Mouse (Mus musculus): ENCODE results near the gene Speg. TPM values are rescaled to one million over a fixed set of nuclear protein-coding genes. Genes with fewer than 3 reads are reported as not detected.
A peak's percentile ranks its signal among the peaks of the same experiment; 100 is the strongest.

The Speg gene
- polyA plus RNA-seq, 1 experiment from 2014 or later, result 33.5 TPM

DNA sequence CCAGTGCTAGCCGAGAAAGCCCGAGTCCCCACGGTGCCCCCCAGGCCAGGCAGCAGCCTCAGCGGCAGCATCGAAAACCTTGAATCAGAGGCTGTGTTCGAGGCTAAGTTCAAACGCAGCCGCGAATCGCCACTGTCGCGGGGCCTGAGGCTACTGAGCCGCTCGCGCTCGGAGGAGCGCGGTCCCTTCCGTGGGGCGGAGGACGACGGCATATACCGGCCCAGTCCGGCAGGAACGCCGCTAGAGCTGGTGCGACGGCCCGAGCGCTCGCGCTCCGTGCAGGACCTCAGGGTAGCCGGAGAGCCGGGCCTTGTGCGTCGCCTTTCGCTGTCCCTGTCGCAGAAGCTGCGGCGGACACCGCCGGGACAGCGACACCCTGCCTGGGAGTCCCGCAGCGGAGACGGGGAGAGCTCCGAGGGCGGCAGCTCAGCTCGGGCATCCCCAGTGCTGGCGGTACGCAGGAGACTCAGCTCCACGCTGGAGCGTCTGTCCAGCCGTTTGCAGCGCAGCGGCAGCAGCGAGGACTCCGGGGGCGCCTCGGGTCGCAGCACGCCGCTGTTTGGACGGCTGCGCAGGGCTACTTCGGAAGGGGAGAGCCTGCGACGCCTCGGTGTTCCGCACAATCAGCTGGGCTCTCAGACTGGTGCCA is 47.9 kb downstream of the Speg start:
- Histone ChIP-seq H3K27ac (ENCODE audit: low read length) (no peak overlapping the region), H3K4me2 (ENCODE audit: low read depth, low read length) (peak overlapping the region; percentile 69), H3K4me3 (ENCODE audit: low read length) (peak overlapping the region; percentile 42), H3K9ac (ENCODE audit: low read depth, low read length) (peak overlapping the region; percentile 53), H3K27me3 (replicated peaks; ENCODE audit: control insufficient read depth, insufficient read depth, low read length) (peaks cover 38% of the 10 kb centered on the region), H3K9me3 (ENCODE audit: control insufficient read depth, low read length) (no peaks in the 10 kb centered on the region), H3K36me3 (ENCODE audit: control insufficient read depth, insufficient read depth, low read length) (no peaks in the 10 kb centered on the region), H3K4me1 (ENCODE audit: control insufficient read depth, insufficient read depth, low read length) (peaks cover 10% of the 10 kb centered on the region)
- WGBS, result 4% methylated on average over 71 of the region's 71 CpGs
- ATAC-seq, result peak; percentile 63

DNA sequence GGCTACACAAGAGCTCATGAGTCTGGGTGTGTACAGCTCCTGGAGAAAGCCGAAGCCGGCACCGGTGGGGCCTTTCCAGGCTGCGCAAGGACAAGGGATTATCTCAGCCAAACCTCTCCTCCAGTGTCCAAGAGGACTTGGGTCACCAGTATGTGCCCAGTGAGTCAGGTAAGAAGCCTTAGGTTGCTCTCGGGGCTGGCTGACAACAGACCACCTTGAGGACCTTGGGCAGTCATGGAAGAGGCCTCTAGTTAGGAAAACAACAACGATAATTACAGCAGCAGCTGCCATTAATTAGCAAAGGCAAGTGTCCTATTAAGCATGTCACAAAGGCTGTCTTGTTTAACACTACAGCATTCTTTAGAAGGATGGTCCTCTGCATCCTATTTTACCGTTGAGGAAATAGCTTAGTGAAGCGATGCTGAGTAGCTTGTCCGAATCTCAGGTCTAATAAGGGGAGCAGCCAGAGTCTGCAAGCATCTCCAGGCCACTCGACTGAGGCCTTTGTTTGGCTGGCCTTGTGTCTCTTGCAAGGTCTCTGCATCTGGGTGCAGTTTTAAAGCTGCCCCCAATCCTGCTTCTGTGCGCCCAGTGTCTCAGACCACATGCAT is 48.8 kb downstream of the Speg start:
- no peak overlapping the region for H3K4me2 ChIP-seq (ENCODE audit: low read depth, low read length)
- 78% methylated on average over 11 of the region's 11 CpGs for WGBS
- H3K27me3 ChIP-seq (replicated peaks; ENCODE audit: control insufficient read depth, insufficient read depth, low read length), result peaks cover 38% of the 10 kb centered on the region
- no peak overlapping the region for H3K4me3 ChIP-seq (ENCODE audit: low read length)
- H3K9ac ChIP-seq (ENCODE audit: low read depth, low read length), result no peak overlapping the region
- no peak overlapping the region for H3K27ac ChIP-seq (ENCODE audit: low read length)
- no peaks in the 10 kb centered on the region for H3K9me3 ChIP-seq (ENCODE audit: control insufficient read depth, low read length)
- H3K36me3 ChIP-seq (ENCODE audit: control insufficient read depth, insufficient read depth, low read length), result no peaks in the 10 kb centered on the region
- H3K4me1 ChIP-seq (ENCODE audit: control insufficient read depth, insufficient read depth, low read length), result peaks cover 10% of the 10 kb centered on the region
- ATAC-seq, result no peak

DNA sequence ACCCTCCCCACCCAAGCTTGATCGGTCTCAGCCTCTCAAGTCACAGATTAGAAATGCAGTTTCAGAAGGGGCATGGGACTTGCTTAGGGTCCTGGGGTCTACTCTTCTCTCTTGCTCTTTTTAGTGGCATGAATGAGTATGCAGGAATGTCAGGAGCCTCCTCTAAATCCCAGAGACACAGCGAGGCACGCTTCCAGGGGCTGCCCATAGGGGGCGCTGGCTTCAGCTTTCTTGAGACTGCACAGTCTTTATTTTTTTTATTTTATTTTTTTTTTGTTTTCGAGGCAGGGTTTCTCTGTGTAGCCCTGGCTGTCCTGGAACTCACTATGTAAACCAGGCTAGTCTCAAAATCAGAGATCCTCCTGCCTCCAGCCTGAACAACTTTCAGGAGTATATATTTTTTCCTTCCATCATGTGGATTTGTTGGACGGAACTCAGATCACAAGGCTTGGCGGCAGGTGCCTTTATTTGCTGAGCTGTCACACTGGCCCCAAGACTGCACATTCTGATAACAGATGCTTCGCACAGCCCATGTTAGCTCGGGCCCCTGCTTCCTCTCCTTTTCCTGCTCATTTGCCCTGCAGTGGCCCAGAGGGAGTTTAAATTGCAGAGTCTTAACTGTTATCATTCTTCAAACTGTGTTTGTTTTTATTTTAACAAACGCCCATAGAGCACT is 50.8 kb downstream of the Speg start:
- no peak overlapping the region for H3K9ac ChIP-seq (ENCODE audit: low read depth, low read length)
- H3K4me3 ChIP-seq (ENCODE audit: low read length), result no peak overlapping the region
- no peak overlapping the region for H3K4me2 ChIP-seq (ENCODE audit: low read depth, low read length)

DNA sequence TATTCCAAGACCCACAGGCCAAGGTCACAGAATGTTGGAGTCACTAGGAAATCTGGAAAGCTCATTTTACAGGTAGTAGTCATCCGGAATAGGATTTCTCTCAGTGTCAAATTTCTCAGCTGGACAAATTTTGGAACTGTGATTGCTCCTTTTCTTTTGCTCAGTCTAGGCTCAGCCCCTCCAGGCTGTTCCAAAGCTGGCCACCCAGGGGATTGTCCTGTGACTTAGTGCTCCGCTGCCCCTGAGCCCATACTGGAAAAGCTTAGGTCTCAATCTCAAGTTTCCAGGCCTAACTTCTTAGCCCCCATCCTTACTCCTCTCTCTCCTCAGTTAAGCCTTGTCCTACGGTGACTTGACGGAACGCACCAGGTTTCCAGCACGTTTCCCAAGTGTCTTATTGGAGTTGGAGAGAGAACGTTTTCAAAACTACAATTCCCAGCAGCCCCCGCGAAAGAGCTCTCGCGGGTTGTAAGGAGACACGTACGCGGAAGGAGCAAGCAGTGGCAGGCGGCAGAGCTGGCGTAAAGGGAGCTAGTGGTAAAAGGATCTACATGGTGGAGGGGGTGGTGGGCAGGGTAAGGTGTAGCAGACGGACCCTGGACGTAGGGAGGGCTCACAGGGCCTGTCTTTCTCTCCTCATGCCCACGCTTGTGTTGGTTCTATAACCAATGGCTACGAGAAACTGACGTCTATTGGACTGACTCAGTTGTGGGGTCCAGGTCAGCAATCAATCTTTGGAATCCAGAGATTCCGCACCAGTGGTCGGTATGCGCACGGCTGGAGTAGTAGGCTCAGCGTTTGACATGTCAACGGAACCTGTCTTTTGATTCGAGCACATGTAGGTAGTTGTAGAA is 60.6 kb downstream of the Speg start, which contains the start of gene Gmppa:
Gene Gmppa, plus strand, starts transcription at position 456 of the 854 bp plus-strand sequence.
- WGBS, result 5% methylated on average over 28 of the region's 28 CpGs

More for the DNA sequence above, 50.8 kb downstream of the Speg start:
- H3K36me3 ChIP-seq (ENCODE audit: control insufficient read depth, insufficient read depth, low read length), result no peaks in the 10 kb centered on the region
- WGBS, result 25% methylated on average over 10 of the region's 10 CpGs
- H3K27me3 ChIP-seq (replicated peaks; ENCODE audit: control insufficient read depth, insufficient read depth, low read length), result peaks cover 35% of the 10 kb centered on the region
- H3K9me3 ChIP-seq (ENCODE audit: control insufficient read depth, low read length), result no peaks in the 10 kb centered on the region
- H3K27ac ChIP-seq (ENCODE audit: low read length), result no peak overlapping the region
- H3K4me1 ChIP-seq (ENCODE audit: control insufficient read depth, insufficient read depth, low read length), result peaks cover 10% of the 10 kb centered on the region
- no peak for ATAC-seq

DNA sequence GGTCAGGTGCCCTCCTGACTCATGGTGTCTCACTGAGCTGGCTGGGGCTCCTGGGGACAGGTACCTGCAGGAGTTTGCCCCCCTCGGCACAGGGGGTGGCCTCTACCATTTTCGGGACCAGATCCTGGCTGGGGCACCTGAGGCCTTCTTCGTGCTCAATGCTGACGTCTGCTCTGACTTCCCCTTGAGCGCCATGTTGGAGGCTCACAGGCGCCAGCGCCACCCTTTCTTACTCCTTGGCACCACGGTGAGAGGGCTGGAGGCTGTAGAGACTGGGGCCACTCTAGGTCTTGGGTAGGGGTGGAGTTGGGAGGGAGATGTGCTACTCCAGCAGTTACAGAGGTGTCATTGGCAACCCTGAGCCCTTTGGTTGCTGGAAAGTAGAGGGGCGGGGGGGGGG is 63.7 kb downstream of the Speg start:
- 83% methylated on average over 8 of the region's 9 CpGs for WGBS
- Histone ChIP-seq H3K4me3 (ENCODE audit: low read length) (no peak overlapping the region), H3K9ac (ENCODE audit: low read depth, low read length) (no peak overlapping the region), H3K27me3 (replicated peaks; ENCODE audit: control insufficient read depth, insufficient read depth, low read length) (no peaks in the 10 kb centered on the region), H3K27ac (ENCODE audit: low read length) (no peak overlapping the region), H3K36me3 (ENCODE audit: control insufficient read depth, insufficient read depth, low read length) (0 out of 2 replicates have a peak, but pooled peaks cover 5% of the 10 kb centered on the region), H3K9me3 (ENCODE audit: control insufficient read depth, low read length) (no peaks in the 10 kb centered on the region), H3K4me2 (ENCODE audit: low read depth, low read length) (no peak overlapping the region), H3K4me1 (ENCODE audit: control insufficient read depth, insufficient read depth, low read length) (peaks cover 19% of the 10 kb centered on the region)
- no peak for ATAC-seq

More for the DNA sequence above, 60.6 kb downstream of the Speg start, which contains the start of gene Gmppa:
- Histone ChIP-seq H3K4me2 (ENCODE audit: low read depth, low read length) (peak within 1 kb of the TSS; percentile 58), H3K4me1 (ENCODE audit: control insufficient read depth, insufficient read depth, low read length) (peaks cover 19% of the 10 kb centered on the region), H3K9ac (ENCODE audit: low read depth, low read length) (peak within 1 kb of the TSS; percentile 76), H3K4me3 (ENCODE audit: low read length) (peak within 1 kb of the TSS; percentile 66), H3K27me3 (replicated peaks; ENCODE audit: control insufficient read depth, insufficient read depth, low read length) (no peaks in the 10 kb centered on the region), H3K36me3 (ENCODE audit: control insufficient read depth, insufficient read depth, low read length) (0 out of 2 replicates have a peak, but pooled peaks cover 4% of the 10 kb centered on the region), H3K27ac (ENCODE audit: low read length) (peak within 1 kb of the TSS; percentile 39; the same call in 1 of the 2 replicates), H3K9me3 (ENCODE audit: control insufficient read depth, low read length) (no peaks in the 10 kb centered on the region)
- peak; percentile 88 for ATAC-seq

DNA sequence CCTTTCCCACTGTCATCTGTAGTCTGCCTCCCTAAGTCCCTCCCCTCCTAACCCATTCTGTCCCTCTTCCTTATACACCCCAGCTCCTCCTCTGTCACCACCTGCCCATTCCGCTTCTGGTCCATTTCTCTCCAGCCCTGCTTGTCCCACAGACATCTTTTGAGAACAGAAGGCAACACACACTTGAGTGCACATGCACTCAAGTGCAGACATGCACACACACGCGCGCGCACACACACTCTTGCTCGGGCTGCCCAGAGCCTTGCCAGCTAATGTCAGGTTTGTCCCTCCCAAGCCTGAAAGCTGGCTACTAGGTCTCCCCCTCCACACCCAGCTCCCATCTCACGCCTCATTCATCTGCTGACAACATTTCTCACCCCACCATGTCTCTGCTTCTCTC is 65.6 kb downstream of the Speg start:
- Histone ChIP-seq H3K27me3 (replicated peaks; ENCODE audit: control insufficient read depth, insufficient read depth, low read length) (peaks cover 12% of the 10 kb centered on the region; the same call in 1 of the 2 replicates), H3K36me3 (ENCODE audit: control insufficient read depth, insufficient read depth, low read length) (0 out of 2 replicates have a peak, but pooled peaks cover 5% of the 10 kb centered on the region), H3K4me2 (ENCODE audit: low read depth, low read length) (no peak overlapping the region), H3K4me3 (ENCODE audit: low read length) (no peak overlapping the region), H3K27ac (ENCODE audit: low read length) (no peak overlapping the region), H3K9ac (ENCODE audit: low read depth, low read length) (no peak overlapping the region), H3K4me1 (ENCODE audit: control insufficient read depth, insufficient read depth, low read length) (peaks cover 24% of the 10 kb centered on the region), H3K9me3 (ENCODE audit: control insufficient read depth, low read length) (no peaks in the 10 kb centered on the region)
- WGBS, result 93% methylated on average over 7 of the region's 7 CpGs
- no peak for ATAC-seq

DNA sequence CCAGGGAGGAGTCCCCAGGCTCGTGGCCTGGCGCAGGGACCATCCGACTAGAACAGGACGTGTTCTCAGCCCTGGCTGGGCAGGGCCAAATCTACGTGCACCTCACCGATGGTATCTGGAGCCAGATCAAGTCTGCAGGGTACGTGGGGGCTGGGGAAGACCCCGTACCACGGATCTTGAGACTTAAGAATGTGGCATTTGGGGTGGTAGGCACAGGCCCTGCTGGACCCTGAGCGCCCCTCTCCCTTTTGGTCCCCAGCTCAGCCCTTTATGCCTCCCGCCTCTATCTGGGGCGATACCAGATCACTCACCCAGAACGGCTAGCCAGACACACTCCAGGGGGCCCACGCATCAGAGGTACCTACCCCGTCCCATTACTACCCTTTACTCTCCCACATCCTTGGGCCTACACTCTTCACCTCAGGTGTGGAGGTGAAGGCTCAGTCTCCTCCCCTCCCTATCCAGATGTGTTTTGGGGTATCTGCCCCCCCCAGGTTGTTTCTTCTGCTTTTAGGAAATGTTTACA is 66.4 kb downstream of the Speg start:
- Histone ChIP-seq H3K27me3 (replicated peaks; ENCODE audit: control insufficient read depth, insufficient read depth, low read length) (peaks cover 13% of the 10 kb centered on the region), H3K4me1 (ENCODE audit: control insufficient read depth, insufficient read depth, low read length) (peaks cover 27% of the 10 kb centered on the region), H3K4me3 (ENCODE audit: low read length) (no peak overlapping the region), H3K27ac (ENCODE audit: low read length) (no peak overlapping the region), H3K9ac (ENCODE audit: low read depth, low read length) (no peak overlapping the region), H3K9me3 (ENCODE audit: control insufficient read depth, low read length) (no peaks in the 10 kb centered on the region), H3K4me2 (ENCODE audit: low read depth, low read length) (no peak overlapping the region), H3K36me3 (ENCODE audit: control insufficient read depth, insufficient read depth, low read length) (0 out of 2 replicates have a peak, but pooled peaks cover 5% of the 10 kb centered on the region)
- WGBS, result 90% methylated on average over 15 of the region's 15 CpGs
- no peak for ATAC-seq

DNA sequence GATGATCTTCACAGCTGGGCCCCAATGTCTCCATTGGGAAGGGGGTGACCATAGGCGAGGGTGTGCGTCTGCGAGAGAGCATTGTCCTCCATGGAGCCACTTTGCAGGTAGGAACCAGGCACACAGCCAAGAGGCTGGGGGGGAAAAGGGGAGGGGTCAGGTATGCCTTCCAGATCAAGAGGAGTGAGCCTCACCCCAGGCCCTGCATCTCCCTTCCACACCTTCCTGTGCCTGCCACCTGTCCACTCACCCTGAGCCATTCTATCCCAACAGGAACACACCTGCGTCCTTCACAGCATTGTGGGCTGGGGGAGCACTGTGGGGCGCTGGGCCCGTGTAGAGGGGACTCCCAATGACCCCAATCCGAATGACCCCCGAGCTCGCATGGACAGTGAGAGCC is 67.1 kb downstream of the Speg start:
- Histone ChIP-seq H3K9ac (ENCODE audit: low read depth, low read length) (no peak overlapping the region), H3K4me1 (ENCODE audit: control insufficient read depth, insufficient read depth, low read length) (peaks cover 27% of the 10 kb centered on the region), H3K4me2 (ENCODE audit: low read depth, low read length) (no peak overlapping the region), H3K36me3 (ENCODE audit: control insufficient read depth, insufficient read depth, low read length) (0 out of 2 replicates have a peak, but pooled peaks cover 5% of the 10 kb centered on the region), H3K27ac (ENCODE audit: low read length) (no peak overlapping the region), H3K4me3 (ENCODE audit: low read length) (no peak overlapping the region), H3K27me3 (replicated peaks; ENCODE audit: control insufficient read depth, insufficient read depth, low read length) (peaks cover 18% of the 10 kb centered on the region), H3K9me3 (ENCODE audit: control insufficient read depth, low read length) (no peaks in the 10 kb centered on the region)
- 82% methylated on average over 9 of the region's 9 CpGs for WGBS
- ATAC-seq, result no peak
